Mouse (Mus musculus) ovary, adult 18-20 months (tissue): ENCODE data around the gene Sh3pxd2a.
A peak's percentile ranks its signal among the peaks of the same experiment; 100 is the strongest.

Experiments
- DNase-seq: peaks from one replicate; pipeline ENCODE4 v3.0.0; 2022; ENCODE audit warnings: low spot score, mixed read lengths

Gene Sh3pxd2a

GRCm38 (mm10) chr19:47374916-47375573, 89.2 kb downstream of the Sh3pxd2a start:
- DNase-seq, result no peak

- no peak for DNase-seq
Measured at GRCm38 (mm10) chr19:47374440-47374839, 89.8 kb downstream of the Sh3pxd2a start.

- DNase-seq, result no peak
Measured at GRCm38 (mm10) chr19:47372044-47372443, 92.2 kb downstream of the Sh3pxd2a start.

- DNase-seq, result no peak
Measured at GRCm38 (mm10) chr19:47371521-47371920, 92.7 kb downstream of the Sh3pxd2a start.

- DNase-seq, result no peak
Measured at GRCm38 (mm10) chr19:47369008-47369407, 95.2 kb downstream of the Sh3pxd2a start.

GRCm38 (mm10) chr19:47367271-47367879, 96.8 kb downstream of the Sh3pxd2a start:
- no peak for DNase-seq

- DNase-seq, result no peak
Measured at GRCm38 (mm10) chr19:47366576-47366975, 97.6 kb downstream of the Sh3pxd2a start.

- no peak for DNase-seq
Measured at GRCm38 (mm10) chr19:47363086-47363668, 101.0 kb downstream of the Sh3pxd2a start.

- DNase-seq, result no peak
Measured at GRCm38 (mm10) chr19:47360921-47361320, 103.3 kb downstream of the Sh3pxd2a start.

- DNase-seq, result no peak
Measured at GRCm38 (mm10) chr19:47360017-47360416, 104.2 kb downstream of the Sh3pxd2a start.

GRCm38 (mm10) chr19:47359166-47359931, 104.9 kb downstream of the Sh3pxd2a start:
- DNase-seq, result no peak

GRCm38 (mm10) chr19:47357297-47357696, 106.9 kb downstream of the Sh3pxd2a start:
- DNase-seq, result no peak

- DNase-seq, result no peak
Measured at GRCm38 (mm10) chr19:47356188-47356857, 107.9 kb downstream of the Sh3pxd2a start.

GRCm38 (mm10) chr19:47354456-47354855, 109.7 kb downstream of the Sh3pxd2a start:
- no peak for DNase-seq

- DNase-seq, result no peak
Measured at GRCm38 (mm10) chr19:47349043-47349442, 115.2 kb downstream of the Sh3pxd2a start.

- DNase-seq, result peak; percentile 51
Measured at GRCm38 (mm10) chr19:47348395-47349016, 115.7 kb downstream of the Sh3pxd2a start.

GRCm38 (mm10) chr19:47347021-47347643, 117.1 kb downstream of the Sh3pxd2a start:
- DNase-seq, result no peak

GRCm38 (mm10) chr19:47346606-47347005, 117.6 kb downstream of the Sh3pxd2a start:
- DNase-seq, result no peak

GRCm38 (mm10) chr19:47345851-47346568, 118.2 kb downstream of the Sh3pxd2a start:
- no peak for DNase-seq

- no peak for DNase-seq
Measured at GRCm38 (mm10) chr19:47343422-47343821, 120.8 kb downstream of the Sh3pxd2a start.
